Mouse (Mus musculus): ENCODE measurements around the gene A430078G23Rik.

DNA sequence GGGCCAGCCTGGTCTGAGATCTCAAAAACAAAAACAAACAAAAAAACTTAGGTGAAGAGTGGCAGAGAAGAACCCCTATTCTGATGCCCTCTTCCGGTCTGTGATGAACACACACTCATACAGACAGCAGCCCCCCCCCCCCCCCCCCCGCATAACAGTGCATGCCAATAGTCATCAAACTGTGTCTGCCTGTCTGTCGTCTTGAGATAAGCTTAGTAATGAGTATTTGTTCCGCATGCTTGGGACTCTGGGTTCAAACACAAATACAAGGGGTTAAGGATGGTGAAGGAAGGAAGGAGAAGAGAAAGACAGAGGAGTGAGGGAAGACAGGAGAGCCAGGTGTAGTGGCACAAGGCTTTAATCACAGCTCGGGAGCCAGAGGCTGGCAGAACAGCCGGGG lies 83.3 kb downstream of the A430078G23Rik start:
- TF ChIP-seq POLR2A (IDR thresholded peaks at IDR 0.05; ENCODE audit: borderline replicate concordance, insufficient read depth, low read length), result no peak
- TF ChIP-seq CTCF (IDR thresholded peaks at IDR 0.05; ENCODE audit: borderline replicate concordance, insufficient read depth, low read depth, low read length), result no peak
